Mouse (Mus musculus): Measurements from ENCODE around the gene Ugt8a. TPM values are rescaled to one million over a fixed set of nuclear protein-coding genes. Genes with fewer than 3 reads are reported as not detected.

The Ugt8a gene
- not detected in 2 replicates for polyA plus RNA-seq (2012; rRNA removed)

DNA sequence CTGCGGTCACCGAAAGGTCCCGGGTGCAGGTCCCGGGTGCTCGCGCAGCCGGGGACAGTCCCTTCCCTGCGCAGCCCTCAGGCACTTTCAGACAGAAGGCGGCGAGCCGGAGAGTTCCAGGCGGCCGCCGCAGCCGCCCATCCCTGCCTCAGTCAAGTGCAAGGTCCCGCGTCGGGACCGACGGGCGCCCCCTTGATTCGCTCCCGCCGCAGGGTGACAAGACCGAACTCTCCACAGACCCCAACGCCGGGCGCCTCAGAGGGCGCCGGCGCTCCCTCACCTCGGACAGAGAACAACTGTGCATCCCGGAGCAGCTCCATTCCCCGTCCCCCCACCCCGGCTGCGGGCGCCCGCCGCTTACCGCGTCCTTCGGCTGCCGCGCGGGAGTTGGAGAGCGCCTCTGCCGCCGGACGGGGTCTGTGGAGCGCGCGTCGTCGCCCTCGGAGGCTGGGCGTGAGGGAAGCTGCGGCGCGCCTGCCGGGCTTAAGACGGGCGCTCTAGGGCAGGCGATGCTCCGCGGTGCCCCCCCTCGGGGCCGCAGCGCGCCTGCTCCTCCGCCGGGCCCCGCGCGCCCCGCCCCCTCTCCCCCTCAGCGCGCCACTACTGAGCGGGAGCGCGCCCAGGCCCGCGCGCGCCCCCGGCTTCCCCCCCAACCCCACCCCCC lies at the start of gene Ugt8a:
Ugt8a (minus strand) TSS at position 528 of the 664 bp plus-strand sequence.
- 3% methylated on average over 67 of the region's 85 CpGs for WGBS

GRCm38 (mm10) chr3:125986639-125987038 lies 48.2 kb upstream of the Ugt8a start:
- Histone ChIP-seq H3K27ac (ENCODE audit: insufficient read depth, low read length) (no peak overlapping the region), H3K4me1 (ENCODE audit: control insufficient read depth, insufficient read depth, insufficient read length) (no peaks in the 10 kb centered on the region), H3K27me3 (ENCODE audit: control insufficient read depth, insufficient read depth, low read length) (no peaks in the 10 kb centered on the region), H3K36me3 (ENCODE audit: control insufficient read depth, insufficient read depth, low read length) (no peaks in the 10 kb centered on the region), H3K4me3 (ENCODE audit: extremely low read depth, insufficient read depth, insufficient read length) (no peak overlapping the region)
- DNase-seq (ENCODE audit: low read depth in 1 of 2, low spot score in 2 of 2) = no peak
- no peak for TF ChIP-seq CTCF (IDR thresholded peaks at IDR 0.05; ENCODE audit: extremely low read depth, insufficient read depth, insufficient read length, insufficient replicate concordance)
- TF ChIP-seq POLR2A (IDR thresholded peaks at IDR 0.05; ENCODE audit: low read depth, low read length) = no peak

More for the DNA sequence above, at the start of gene Ugt8a:
- no peak for TF ChIP-seq POLR2A (IDR thresholded peaks at IDR 0.05; ENCODE audit: low read depth, low read length)
- no peak for TF ChIP-seq CTCF (IDR thresholded peaks at IDR 0.05; ENCODE audit: extremely low read depth, insufficient read depth, insufficient read length, insufficient replicate concordance)
- DNase-seq (ENCODE audit: low read depth in 1 of 2, low spot score in 2 of 2) = no peak
- peaks cover 5% of the 10 kb centered on the region; the same call in 1 of the 2 replicates for H3K27me3 ChIP-seq (ENCODE audit: control insufficient read depth, insufficient read depth, low read length)
- no peaks in the 10 kb centered on the region; the same call in 1 of the 2 replicates for H3K4me1 ChIP-seq (ENCODE audit: control insufficient read depth, insufficient read depth, insufficient read length)
- H3K27ac ChIP-seq (ENCODE audit: insufficient read depth, low read length) = no peak within 1 kb of the TSS
- no peaks in the 10 kb centered on the region for H3K36me3 ChIP-seq (ENCODE audit: control insufficient read depth, insufficient read depth, low read length)
- no peak within 1 kb of the TSS for H3K4me3 ChIP-seq (ENCODE audit: extremely low read depth, insufficient read depth, insufficient read length)

- H3K27me3 ChIP-seq (ENCODE audit: control insufficient read depth, insufficient read depth, low read length) = no peaks in the 10 kb centered on the region
- no peak overlapping the region for H3K27ac ChIP-seq (ENCODE audit: insufficient read depth, low read length)
- TF ChIP-seq CTCF (IDR thresholded peaks at IDR 0.05; ENCODE audit: extremely low read depth, insufficient read depth, insufficient read length, insufficient replicate concordance) (no peak), POLR2A (IDR thresholded peaks at IDR 0.05; ENCODE audit: low read depth, low read length) (no peak)
- H3K4me3 ChIP-seq (ENCODE audit: extremely low read depth, insufficient read depth, insufficient read length) = no peak overlapping the region
- no peaks in the 10 kb centered on the region for H3K4me1 ChIP-seq (ENCODE audit: control insufficient read depth, insufficient read depth, insufficient read length)
- DNase-seq (ENCODE audit: low read depth in 1 of 2, low spot score in 2 of 2) = no peak
- H3K36me3 ChIP-seq (ENCODE audit: control insufficient read depth, insufficient read depth, low read length) = no peaks in the 10 kb centered on the region
- WGBS = 81% methylated on average over 2 of the region's 2 CpGs
Measured at GRCm38 (mm10) chr3:125983707-125984420, 45.4 kb upstream of the Ugt8a start.

GRCm38 (mm10) chr3:125979475-125979874 lies 41.1 kb upstream of the Ugt8a start:
- H3K36me3 ChIP-seq (ENCODE audit: control insufficient read depth, insufficient read depth, low read length) = no peaks in the 10 kb centered on the region
- H3K27ac ChIP-seq (ENCODE audit: insufficient read depth, low read length) = no peak overlapping the region
- H3K4me1 ChIP-seq (ENCODE audit: control insufficient read depth, insufficient read depth, insufficient read length) = no peaks in the 10 kb centered on the region
- TF ChIP-seq CTCF (IDR thresholded peaks at IDR 0.05; ENCODE audit: extremely low read depth, insufficient read depth, insufficient read length, insufficient replicate concordance) (no peak), POLR2A (IDR thresholded peaks at IDR 0.05; ENCODE audit: low read depth, low read length) (no peak)
- 40% methylated on average over 3 of the region's 3 CpGs for WGBS
- no peak overlapping the region for H3K4me3 ChIP-seq (ENCODE audit: extremely low read depth, insufficient read depth, insufficient read length)
- no peaks in the 10 kb centered on the region for H3K27me3 ChIP-seq (ENCODE audit: control insufficient read depth, insufficient read depth, low read length)
- DNase-seq (ENCODE audit: low read depth in 1 of 2, low spot score in 2 of 2) = no peak

- 61% methylated on average over 4 of the region's 4 CpGs for WGBS
- no peaks in the 10 kb centered on the region for H3K4me1 ChIP-seq (ENCODE audit: control insufficient read depth, insufficient read depth, insufficient read length)
- no peaks in the 10 kb centered on the region for H3K36me3 ChIP-seq (ENCODE audit: control insufficient read depth, insufficient read depth, low read length)
- no peak overlapping the region for H3K4me3 ChIP-seq (ENCODE audit: extremely low read depth, insufficient read depth, insufficient read length)
- TF ChIP-seq CTCF (IDR thresholded peaks at IDR 0.05; ENCODE audit: extremely low read depth, insufficient read depth, insufficient read length, insufficient replicate concordance) (no peak), POLR2A (IDR thresholded peaks at IDR 0.05; ENCODE audit: low read depth, low read length) (no peak)
- DNase-seq (ENCODE audit: low read depth in 1 of 2, low spot score in 2 of 2) = no peak
- H3K27me3 ChIP-seq (ENCODE audit: control insufficient read depth, insufficient read depth, low read length) = no peaks in the 10 kb centered on the region
- no peak overlapping the region for H3K27ac ChIP-seq (ENCODE audit: insufficient read depth, low read length)
Measured at GRCm38 (mm10) chr3:125975899-125976298, 37.5 kb upstream of the Ugt8a start.

DNA sequence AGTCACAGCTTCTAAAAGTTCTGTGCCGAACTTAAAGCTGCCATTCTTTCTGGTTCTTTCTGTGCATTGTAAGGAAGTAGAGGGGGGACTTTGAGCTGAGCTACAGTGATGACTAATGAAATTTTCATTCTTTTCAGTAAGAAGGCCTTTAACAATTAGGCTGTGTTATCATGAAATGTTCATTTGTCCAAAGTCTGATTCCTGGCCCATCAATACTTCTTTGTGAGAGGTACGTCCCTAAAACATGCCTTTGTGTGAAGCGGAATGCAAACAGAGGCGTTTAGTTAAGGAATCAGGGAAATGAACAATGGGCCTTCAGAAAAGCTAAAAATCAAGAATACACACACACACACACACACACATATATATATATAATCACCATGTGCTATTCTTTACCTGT lies 31.0 kb upstream of the Ugt8a start:
- no peak for DNase-seq (ENCODE audit: low read depth in 1 of 2, low spot score in 2 of 2)
- no peaks in the 10 kb centered on the region for H3K36me3 ChIP-seq (ENCODE audit: control insufficient read depth, insufficient read depth, low read length)
- no peaks in the 10 kb centered on the region for H3K27me3 ChIP-seq (ENCODE audit: control insufficient read depth, insufficient read depth, low read length)
- H3K4me3 ChIP-seq (ENCODE audit: extremely low read depth, insufficient read depth, insufficient read length) = no peak overlapping the region
- H3K4me1 ChIP-seq (ENCODE audit: control insufficient read depth, insufficient read depth, insufficient read length) = no peaks in the 10 kb centered on the region
- 92% methylated on average over 4 of the region's 4 CpGs for WGBS
- TF ChIP-seq POLR2A (IDR thresholded peaks at IDR 0.05; ENCODE audit: low read depth, low read length) = no peak
- no peak for TF ChIP-seq CTCF (IDR thresholded peaks at IDR 0.05; ENCODE audit: extremely low read depth, insufficient read depth, insufficient read length, insufficient replicate concordance)
- no peak overlapping the region for H3K27ac ChIP-seq (ENCODE audit: insufficient read depth, low read length)
